Mouse (Mus musculus) midbrain, embryonic 10.5 days (tissue): ENCODE results near the gene Ctnnd2. TPM values are rescaled to one million over a fixed set of nuclear protein-coding genes. Genes with fewer than 3 reads are reported as not detected.
"Not testable (repeated sequence)": the region's sequence is repeated elsewhere in the genome, so short reads cannot be mapped to it uniquely, and the experiment has no call there.

Source experiments
- DNase-seq: peaks from one replicate; pipeline ENCODE4 v3.0.0-alpha.2; 2017; ENCODE audit warnings: low spot score
- H3K27ac ChIP-seq: fragments of 300-500 bp; sonication (generic); replicated peaks from 2 replicates; pipeline ENCODE4 v1.5.1; 2016; ENCODE audit warnings: mild to moderate bottlenecking
- H3K27me3 ChIP-seq: fragments of 300-500 bp; sonication (generic); 2 replicates; pipeline ENCODE4 v1.6.1; 2016; ENCODE audit warnings: low read depth, mild to moderate bottlenecking; ENCODE audit not compliant: poor library complexity, severe bottlenecking
- H3K36me3 ChIP-seq: fragments of 300-500 bp; sonication (generic); 2 replicates; pipeline ENCODE4 v1.6.1; 2016; ENCODE audit warnings: mild to moderate bottlenecking, moderate library complexity
- H3K4me1 ChIP-seq: fragments of 300-500 bp; sonication (generic); 2 replicates; pipeline ENCODE4 v1.6.1; 2016
- H3K4me3 ChIP-seq: fragments of 300-500 bp; sonication (generic); 2 replicates; pipeline ENCODE4 v1.5.1; 2016; ENCODE audit warnings: mild to moderate bottlenecking, moderate library complexity
- H3K9me3 ChIP-seq: fragments of 300-500 bp; sonication (generic); replicated peaks from 2 replicates; pipeline ENCODE4 v1.6.1; 2016; ENCODE audit warnings: mild to moderate bottlenecking
- WGBS: fragments of 180-500 bp; shearing (Covaris S2); methylation state at CpG from one replicate; pipeline ENCODE4 v1.1.7; 2016; 5-methylcytosine and 5-hydroxymethylcytosine counted together
- polyA plus RNA-seq: library from polyadenylated mRNA; unstranded; fragments of >200 nt; fragmentation: Nextera tagmentation; extraction: Ambion mirVana; gene quantifications from 2 replicates; pipeline ENCODE4 v1.2.1, GENCODE M21; 2016

Ctnnd2 gene
- polyA plus RNA-seq, result 22.7 and 23.9 TPM in 2 replicates

GRCm38 (mm10) chr15:30172391-30173281 lies at the start of gene Ctnnd2:
Gene Ctnnd2, plus strand, starts transcription at chr15:30172593.
- WGBS, result 6% methylated on average over 122 of the region's 136 CpGs
- H3K36me3 ChIP-seq, result no peaks in the 10 kb centered on the region
- H3K27me3 ChIP-seq, result peaks cover 33% of the 10 kb centered on the region
- H3K4me1 ChIP-seq, result peaks cover 22% of the 10 kb centered on the region
- H3K9me3 ChIP-seq, result no peaks in the 10 kb centered on the region
- peak; percentile 89 for DNase-seq
- peak within 1 kb of the TSS; percentile 91 for H3K27ac ChIP-seq
- H3K4me3 ChIP-seq, result peak within 1 kb of the TSS; percentile 84

GRCm38 (mm10) chr15:30130705-30131104 lies 41.7 kb upstream of the Ctnnd2 start:
- WGBS, result 83% methylated on average over 6 of the region's 6 CpGs
- no peaks in the 10 kb centered on the region for H3K9me3 ChIP-seq
- DNase-seq, result no peak

GRCm38 (mm10) chr15:30139626-30140025 lies 32.8 kb upstream of the Ctnnd2 start:
- H3K4me3 ChIP-seq, DNase-seq, H3K36me3 ChIP-seq, H3K9me3 ChIP-seq, H3K4me1 ChIP-seq, H3K27ac ChIP-seq, H3K27me3 ChIP-seq: not testable (repeated sequence)
- WGBS, result 41% methylated on average over 1 of the region's 1 CpGs

More at GRCm38 (mm10) chr15:30130705-30131104, 41.7 kb upstream of the Ctnnd2 start:
- H3K27me3 ChIP-seq, result no peaks in the 10 kb centered on the region
- H3K27ac ChIP-seq, result no peak overlapping the region
- H3K4me1 ChIP-seq, result no peaks in the 10 kb centered on the region
- no peaks in the 10 kb centered on the region for H3K36me3 ChIP-seq
- H3K4me3 ChIP-seq, result no peak overlapping the region

GRCm38 (mm10) chr15:30145413-30145812 lies 27.0 kb upstream of the Ctnnd2 start:
- DNase-seq, result no peak
- Histone ChIP-seq H3K4me1 (no peaks in the 10 kb centered on the region), H3K36me3 (no peaks in the 10 kb centered on the region), H3K27me3 (no peaks in the 10 kb centered on the region), H3K9me3 (no peaks in the 10 kb centered on the region), H3K4me3 (no peak overlapping the region), H3K27ac (no peak overlapping the region)
- 81% methylated on average over 2 of the region's 2 CpGs for WGBS

GRCm38 (mm10) chr15:30152176-30152575 lies 20.2 kb upstream of the Ctnnd2 start:
- no peak overlapping the region for H3K4me3 ChIP-seq
- H3K4me1 ChIP-seq, result no peaks in the 10 kb centered on the region
- H3K9me3 ChIP-seq, result no peaks in the 10 kb centered on the region
- no peak for DNase-seq
- no peaks in the 10 kb centered on the region for H3K27me3 ChIP-seq
- H3K36me3 ChIP-seq, result no peaks in the 10 kb centered on the region
- H3K27ac ChIP-seq, result no peak overlapping the region
- WGBS, result 43% methylated on average over 2 of the region's 2 CpGs

- Histone ChIP-seq H3K9me3 (no peaks in the 10 kb centered on the region), H3K27me3 (no peaks in the 10 kb centered on the region), H3K27ac (no peak overlapping the region), H3K4me1 (no peaks in the 10 kb centered on the region), H3K4me3 (no peak overlapping the region), H3K36me3 (no peaks in the 10 kb centered on the region)
- no peak for DNase-seq
- WGBS, result 96% methylated on average over 1 of the region's 1 CpGs
Measured at GRCm38 (mm10) chr15:30157975-30158374, 14.4 kb upstream of the Ctnnd2 start.

- peaks cover 21% of the 10 kb centered on the region for H3K4me1 ChIP-seq
- 82% methylated on average over 8 of the region's 8 CpGs for WGBS
- no peaks in the 10 kb centered on the region for H3K36me3 ChIP-seq
- H3K9me3 ChIP-seq, result no peaks in the 10 kb centered on the region
- no peak for DNase-seq
- H3K4me3 ChIP-seq, result no peak overlapping the region
- H3K27me3 ChIP-seq, result peaks cover 28% of the 10 kb centered on the region
- no peak overlapping the region for H3K27ac ChIP-seq
Measured at GRCm38 (mm10) chr15:30170031-30170430, 2.4 kb upstream of the Ctnnd2 start.

- Histone ChIP-seq H3K9me3 (no peaks in the 10 kb centered on the region), H3K27me3 (peaks cover 33% of the 10 kb centered on the region), H3K27ac (peak overlapping the region; percentile 91), H3K36me3 (no peaks in the 10 kb centered on the region), H3K4me1 (peaks cover 22% of the 10 kb centered on the region), H3K4me3 (peak overlapping the region; percentile 84)
- WGBS, result 19% methylated on average over 11 of the region's 11 CpGs
- no peak for DNase-seq
Measured at GRCm38 (mm10) chr15:30171493-30172195, 749 bp upstream of the Ctnnd2 start.

- Histone ChIP-seq H3K4me1 (peaks cover 22% of the 10 kb centered on the region), H3K27me3 (peaks cover 33% of the 10 kb centered on the region), H3K4me3 (peak overlapping the region; percentile 84), H3K27ac (peak overlapping the region; percentile 91), H3K9me3 (no peaks in the 10 kb centered on the region), H3K36me3 (no peaks in the 10 kb centered on the region)
- peak; percentile 47 for DNase-seq
- WGBS, result under 1% methylated on average over 29 of the region's 29 CpGs
Measured at GRCm38 (mm10) chr15:30173370-30173941, 1.1 kb downstream of the Ctnnd2 start.

- Histone ChIP-seq H3K4me3 (peak overlapping the region; percentile 84), H3K27ac (no peak overlapping the region), H3K9me3 (no peaks in the 10 kb centered on the region), H3K4me1 (peaks cover 22% of the 10 kb centered on the region), H3K36me3 (no peaks in the 10 kb centered on the region), H3K27me3 (peaks cover 33% of the 10 kb centered on the region)
- DNase-seq, result no peak
- 49% methylated on average over 7 of the region's 7 CpGs for WGBS
Measured at GRCm38 (mm10) chr15:30174321-30174720, 1.9 kb downstream of the Ctnnd2 start.

- 95% methylated on average over 7 of the region's 7 CpGs for WGBS
- Histone ChIP-seq H3K4me3 (no peak overlapping the region), H3K27ac (no peak overlapping the region), H3K4me1 (no peaks in the 10 kb centered on the region), H3K36me3 (no peaks in the 10 kb centered on the region), H3K9me3 (no peaks in the 10 kb centered on the region), H3K27me3 (no peaks in the 10 kb centered on the region)
- no peak for DNase-seq
Measured at GRCm38 (mm10) chr15:30184020-30184419, 11.6 kb downstream of the Ctnnd2 start.

GRCm38 (mm10) chr15:30190872-30191271 lies 18.5 kb downstream of the Ctnnd2 start:
- H3K9me3 ChIP-seq, result no peaks in the 10 kb centered on the region

More at GRCm38 (mm10) chr15:30190872-30191271, 18.5 kb downstream of the Ctnnd2 start:
- no peak for DNase-seq
- Histone ChIP-seq H3K27ac (no peak overlapping the region), H3K27me3 (no peaks in the 10 kb centered on the region), H3K4me3 (no peak overlapping the region), H3K4me1 (0 out of 2 replicates have a peak, but pooled peaks cover 3% of the 10 kb centered on the region), H3K36me3 (no peaks in the 10 kb centered on the region)
